Mouse (Mus musculus) neural tube, embryonic 13.5 days (tissue): ENCODE results near the gene Fdps. TPM values are rescaled to one million over a fixed set of nuclear protein-coding genes. Genes with fewer than 3 reads are reported as not detected.

Experiments
- ATAC-seq: fragments of 200-750 bp; cut with Nextera tagmentation; 2 replicates; pipeline ENCODE4 v1.8.0; 2017; ENCODE audit warnings: low read depth, mild to moderate bottlenecking, moderate TSS enrichment, moderate library complexity
- H3K27ac ChIP-seq: fragments of 300-500 bp; sonication (generic); replicated peaks from 2 replicates; pipeline ENCODE4 v1.5.1; 2015; ENCODE audit warnings: moderate library complexity, mild to moderate bottlenecking, inconsistent platforms
- H3K27me3 ChIP-seq: fragments of 300-500 bp; sonication (generic); 2 replicates; pipeline ENCODE4 v1.6.1; 2015; ENCODE audit warnings: mild to moderate bottlenecking, inconsistent platforms
- H3K36me3 ChIP-seq: fragments of 300-500 bp; sonication (generic); 2 replicates; pipeline ENCODE4 v1.6.1; 2015; ENCODE audit warnings: mild to moderate bottlenecking, inconsistent platforms
- H3K4me1 ChIP-seq: fragments of 300-500 bp; sonication (generic); replicated peaks from 2 replicates; pipeline ENCODE4 v1.6.1; 2015; ENCODE audit warnings: inconsistent platforms
- H3K4me2 ChIP-seq: fragments of 300-500 bp; sonication (generic); 2 replicates; pipeline ENCODE4 v1.6.1; 2015; ENCODE audit warnings: inconsistent platforms, mild to moderate bottlenecking, moderate library complexity
- H3K4me3 ChIP-seq: fragments of 300-500 bp; sonication (generic); 2 replicates; pipeline ENCODE4 v1.5.1; 2015; ENCODE audit warnings: mild to moderate bottlenecking, inconsistent platforms
- H3K9ac ChIP-seq: fragments of 300-500 bp; sonication (generic); 2 replicates; pipeline ENCODE4 v1.6.1; 2015; ENCODE audit warnings: moderate library complexity, mild to moderate bottlenecking, inconsistent platforms
- H3K9me3 ChIP-seq: fragments of 300-500 bp; sonication (generic); 2 replicates; pipeline ENCODE4 v1.6.1; 2016; ENCODE audit warnings: inconsistent platforms
- WGBS: fragments of 180-500 bp; shearing (Covaris S2); methylation state at CpG from one replicate; pipeline ENCODE4 v1.1.7; 2015; 5-methylcytosine and 5-hydroxymethylcytosine counted together
- polyA plus RNA-seq: library from polyadenylated mRNA; unstranded; fragments of >200 nt; fragmentation: Nextera tagmentation; extraction: Ambion mirVana; gene quantifications from 2 replicates; pipeline ENCODE4 v1.2.1, GENCODE M21; 2015

Gene Fdps
- polyA plus RNA-seq, 1 experiment from 2014 or later = 357 TPM

DNA sequence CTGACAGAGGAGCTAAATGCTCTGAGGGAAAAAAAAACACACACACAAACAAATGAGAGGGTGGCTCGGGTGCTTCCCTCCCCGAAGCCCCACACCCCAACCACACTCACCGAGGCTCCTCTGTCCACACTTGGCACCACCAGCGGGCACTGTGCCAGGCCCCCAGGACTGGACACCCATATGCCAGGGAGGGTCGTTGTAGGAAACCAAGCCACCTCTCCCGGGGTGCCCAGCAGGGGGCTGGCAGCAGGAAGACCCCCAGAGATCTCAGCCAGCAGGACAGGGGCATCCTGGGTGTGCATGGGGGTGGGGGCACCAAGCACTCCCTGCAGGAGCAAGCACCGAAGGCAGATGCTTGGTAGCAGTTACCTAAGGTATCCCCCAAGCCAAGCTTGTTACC, 948 bp downstream of the Fdps start, which contains the start of gene Gm43738:
TSS of gene Gm43738 (minus strand) at position 289 of the 400 bp plus-strand sequence.
- H3K4me2 ChIP-seq = peak within 1 kb of the TSS; percentile 91
- ATAC-seq = no peak
- H3K27ac ChIP-seq = peak within 1 kb of the TSS; percentile 81
- 42% methylated on average over 7 of the region's 7 CpGs for WGBS
- H3K4me1 ChIP-seq = peaks cover 31% of the 10 kb centered on the region
- no peaks in the 10 kb centered on the region for H3K27me3 ChIP-seq
- H3K4me3 ChIP-seq = peak within 1 kb of the TSS; percentile 69
- H3K36me3 ChIP-seq = peaks cover 45% of the 10 kb centered on the region
- peak within 1 kb of the TSS; percentile 77 for H3K9ac ChIP-seq
- H3K9me3 ChIP-seq = no peaks in the 10 kb centered on the region

DNA sequence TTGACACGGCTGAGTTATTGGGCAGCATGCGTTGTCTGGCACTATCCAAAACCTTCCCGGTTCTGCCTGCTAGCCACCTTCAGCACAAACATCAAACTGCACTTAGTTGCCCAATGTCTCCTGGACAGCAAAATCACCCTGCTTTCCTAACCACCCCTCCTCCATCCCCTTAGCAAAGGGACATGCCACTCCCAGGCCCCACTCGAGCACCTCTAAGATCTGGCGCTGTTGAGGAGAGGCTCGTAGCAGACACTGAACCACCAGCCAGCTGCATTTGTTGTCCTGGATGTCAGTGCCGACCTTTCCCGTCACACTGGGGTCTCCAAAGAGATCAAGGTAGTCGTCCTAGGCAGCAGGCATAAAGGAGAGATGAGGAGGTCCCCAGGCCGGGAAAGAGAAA, 7.7 kb downstream of the Fdps start:
- Histone ChIP-seq H3K4me1 (peaks cover 39% of the 10 kb centered on the region), H3K4me2 (no peak overlapping the region), H3K27ac (no peak overlapping the region), H3K27me3 (peaks cover 6% of the 10 kb centered on the region; the same call in 1 of the 2 replicates), H3K9ac (no peak overlapping the region), H3K36me3 (peaks cover 55% of the 10 kb centered on the region), H3K9me3 (no peaks in the 10 kb centered on the region), H3K4me3 (no peak overlapping the region)
- no peak for ATAC-seq
- WGBS = 83% methylated on average over 10 of the region's 10 CpGs

DNA sequence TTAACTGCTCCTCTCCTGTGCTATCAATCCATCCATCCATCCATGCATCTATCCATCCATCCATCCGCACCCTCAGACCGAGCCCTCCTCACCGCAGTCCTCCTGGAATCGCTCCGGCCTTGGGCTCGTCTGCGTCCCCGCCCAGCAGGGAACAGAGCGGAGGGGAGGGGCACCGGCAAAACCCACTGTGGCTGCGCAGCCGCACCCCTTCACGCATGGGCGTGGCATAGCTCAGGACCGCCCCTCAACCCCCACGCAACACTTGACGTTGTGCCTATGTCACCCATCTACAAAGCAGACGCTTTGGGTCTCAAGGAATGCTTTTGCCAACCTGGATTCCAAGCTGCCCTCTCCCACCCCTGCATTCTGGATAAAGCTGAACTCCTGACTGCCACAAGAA, 8.6 kb downstream of the Fdps start, which contains the start of gene Rusc1:
TSS of gene Rusc1 (minus strand) at position 137 of the 400 bp plus-strand sequence.
- Histone ChIP-seq H3K27me3 (peaks cover 13% of the 10 kb centered on the region; the same call in 1 of the 2 replicates), H3K27ac (peak within 1 kb of the TSS; percentile 86), H3K4me3 (peak within 1 kb of the TSS; percentile 74), H3K36me3 (peaks cover 56% of the 10 kb centered on the region), H3K9me3 (no peaks in the 10 kb centered on the region), H3K9ac (peak within 1 kb of the TSS; percentile 92), H3K4me1 (peaks cover 45% of the 10 kb centered on the region), H3K4me2 (peak within 1 kb of the TSS; percentile 94)
- peak; percentile 86 for ATAC-seq
- under 1% methylated on average over 18 of the region's 18 CpGs for WGBS

DNA sequence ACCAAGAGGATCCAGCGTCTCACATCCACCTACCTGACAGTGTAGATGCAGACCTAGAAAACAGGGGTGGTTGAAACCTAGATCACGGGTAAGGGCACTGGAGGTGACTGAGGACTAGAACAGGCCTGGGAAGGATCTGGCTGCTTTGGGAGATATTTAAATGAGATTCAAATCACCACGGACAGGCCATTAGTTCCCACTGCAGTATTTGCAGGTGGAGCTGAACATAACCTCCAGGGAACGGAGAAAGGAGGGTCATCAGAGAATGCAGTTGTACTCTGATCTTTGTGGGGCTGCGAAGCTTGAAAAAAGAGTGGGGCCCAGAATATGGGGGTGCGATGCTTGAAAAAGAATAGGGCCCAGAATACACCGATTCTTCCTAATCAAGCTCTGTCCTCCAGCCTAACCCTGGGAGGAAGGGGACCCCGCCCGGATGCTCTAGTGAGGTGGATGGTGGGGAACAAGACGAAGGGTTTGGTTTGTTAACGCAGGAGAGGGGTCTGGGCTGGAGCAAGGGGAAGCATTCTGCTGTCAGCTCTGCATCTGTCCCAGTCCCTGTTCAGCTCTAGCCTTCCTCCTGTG, 9.2 kb downstream of the Fdps start:
- Histone ChIP-seq H3K9ac (peak overlapping the region; percentile 92), H3K36me3 (peaks cover 56% of the 10 kb centered on the region), H3K4me3 (peak overlapping the region; percentile 74), H3K27me3 (peaks cover 14% of the 10 kb centered on the region; the same call in 1 of the 2 replicates), H3K27ac (peak overlapping the region; percentile 86), H3K4me2 (peak overlapping the region; percentile 94), H3K9me3 (no peaks in the 10 kb centered on the region), H3K4me1 (peaks cover 49% of the 10 kb centered on the region)
- ATAC-seq = peak; percentile 36
- WGBS = 16% methylated on average over 11 of the region's 11 CpGs

DNA sequence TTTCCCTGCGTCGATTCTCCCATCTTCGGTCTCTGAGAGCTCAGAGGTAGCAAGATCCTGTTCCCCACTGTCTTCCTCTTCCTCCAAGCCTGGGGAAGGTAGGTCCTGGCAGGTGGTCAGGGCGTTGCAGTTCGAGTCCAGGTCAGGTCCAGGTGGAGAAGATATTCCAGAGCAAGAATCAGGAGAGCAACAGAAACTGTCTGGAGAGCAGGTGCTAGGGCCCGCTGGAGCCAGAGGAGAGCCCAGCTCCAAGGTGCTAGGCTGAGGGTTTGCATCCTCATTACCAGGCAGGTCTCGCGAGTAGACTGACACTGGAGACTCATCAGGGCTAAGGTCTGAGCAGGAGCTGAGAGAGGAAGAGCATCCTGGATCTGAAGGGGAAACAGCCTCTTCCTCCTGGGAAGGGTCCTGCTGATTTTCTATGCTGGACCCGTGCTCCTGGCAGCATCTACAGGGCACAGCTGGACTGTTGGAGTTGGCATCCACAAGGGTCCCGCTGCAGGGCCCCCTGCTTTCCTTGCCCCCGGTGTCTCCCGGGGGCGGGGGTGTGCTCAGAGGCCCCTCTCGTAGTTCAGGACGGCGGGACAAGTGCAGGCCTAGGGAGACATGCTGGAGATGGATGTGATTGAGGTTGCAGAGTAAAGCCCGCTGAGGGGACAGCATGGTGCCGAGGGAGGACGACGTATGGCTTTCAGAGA, 9.8 kb downstream of the Fdps start:
- Histone ChIP-seq H3K27ac (peak overlapping the region; percentile 86), H3K4me3 (peak overlapping the region; percentile 74), H3K27me3 (peaks cover 14% of the 10 kb centered on the region; the same call in 1 of the 2 replicates), H3K36me3 (peaks cover 54% of the 10 kb centered on the region), H3K9me3 (no peaks in the 10 kb centered on the region), H3K4me2 (peak overlapping the region; percentile 94), H3K4me1 (peaks cover 51% of the 10 kb centered on the region), H3K9ac (peak overlapping the region; percentile 92)
- ATAC-seq = no peak
- 5% methylated on average over 20 of the region's 20 CpGs for WGBS

DNA sequence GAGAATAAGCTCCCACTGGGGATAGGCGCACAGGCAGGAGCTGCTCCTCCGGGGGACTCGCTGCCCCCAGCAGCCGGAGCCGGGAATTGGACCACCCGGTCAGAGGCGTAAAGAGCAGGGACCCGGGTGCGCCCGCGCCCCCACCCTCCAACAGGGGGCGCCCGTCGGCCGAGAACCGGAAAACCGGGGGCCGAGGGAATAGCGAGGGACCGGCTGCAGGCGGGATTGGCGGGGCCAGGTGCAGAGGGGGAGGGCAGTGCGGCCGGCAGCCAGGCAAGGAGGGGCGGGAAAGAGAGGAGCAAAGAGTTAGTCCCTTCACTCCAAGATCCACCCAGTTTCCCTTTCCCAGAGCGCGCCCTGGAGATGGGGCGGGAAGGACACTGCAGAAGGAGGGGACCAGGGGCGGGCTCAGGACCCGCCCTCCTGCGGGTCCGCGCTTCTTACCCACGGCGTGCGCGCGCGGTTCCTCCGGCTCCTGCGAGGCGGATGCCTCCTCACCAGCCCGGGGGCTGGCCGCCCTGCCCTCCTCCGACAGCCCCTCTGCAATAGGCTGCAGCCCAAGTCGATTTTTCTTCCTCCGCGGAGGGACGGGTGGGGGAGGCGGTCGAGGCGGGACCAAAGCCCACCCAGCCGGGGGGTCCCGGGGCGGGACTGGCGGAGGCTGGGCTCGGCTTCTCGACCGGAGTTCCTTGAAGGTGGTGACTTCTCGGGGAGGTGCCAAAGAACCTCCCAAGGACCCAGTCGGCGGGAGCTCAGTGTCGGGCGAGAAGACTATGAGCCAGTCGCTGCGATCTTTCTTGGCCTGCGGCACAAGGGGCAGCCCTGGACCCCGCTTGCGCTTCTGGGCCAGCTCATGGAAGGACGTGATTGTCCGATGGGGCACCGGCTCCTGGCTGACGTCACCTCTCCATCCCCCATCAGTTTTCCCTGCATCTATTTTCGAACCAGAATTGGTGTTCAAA, 10.8 kb downstream of the Fdps start:
- H3K9me3 ChIP-seq = no peaks in the 10 kb centered on the region
- H3K4me3 ChIP-seq = peak overlapping the region; percentile 74
- H3K4me2 ChIP-seq = peak overlapping the region; percentile 94
- H3K9ac ChIP-seq = peak overlapping the region; percentile 92
- peak; percentile 44 for ATAC-seq
- peaks cover 53% of the 10 kb centered on the region for H3K36me3 ChIP-seq
- peaks cover 51% of the 10 kb centered on the region for H3K4me1 ChIP-seq
- H3K27ac ChIP-seq = peak overlapping the region; percentile 86
- peaks cover 14% of the 10 kb centered on the region; the same call in 1 of the 2 replicates for H3K27me3 ChIP-seq
- WGBS = under 1% methylated on average over 69 of the region's 74 CpGs

DNA sequence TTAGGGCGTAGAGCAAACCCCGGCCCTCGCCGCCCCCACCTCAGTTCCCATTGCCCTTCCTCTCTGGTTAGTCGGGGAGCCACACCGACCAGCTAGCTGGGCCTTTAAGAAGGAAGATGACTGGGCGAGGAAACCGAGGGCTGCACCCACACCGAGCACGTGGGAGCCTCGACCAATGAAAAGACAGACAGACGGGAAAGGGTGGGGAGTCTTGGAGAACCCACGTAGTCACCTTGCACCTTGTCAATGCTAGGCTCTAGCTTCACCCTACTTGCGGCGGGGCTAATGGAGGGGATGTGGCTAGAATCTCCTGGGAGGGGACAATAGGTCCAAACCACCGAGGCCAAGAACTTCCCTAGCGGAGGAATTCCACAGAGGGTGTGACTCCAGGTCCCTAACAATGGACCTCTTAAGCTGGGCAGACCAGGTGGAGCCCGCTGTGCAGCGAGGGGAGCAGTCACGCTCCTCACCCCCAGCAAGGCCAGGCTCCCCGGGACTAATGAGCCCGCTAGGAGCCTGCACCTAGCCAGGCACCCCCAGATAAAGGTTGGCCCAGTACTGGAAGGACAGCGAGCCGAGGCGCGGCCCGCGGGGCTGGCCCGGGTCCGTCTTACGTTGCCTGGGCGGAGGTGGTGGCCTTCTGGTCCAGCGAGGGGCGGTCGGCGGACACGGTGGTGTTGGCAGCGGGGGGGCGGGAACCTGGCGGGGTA, 11.7 kb downstream of the Fdps start:
- H3K4me1 ChIP-seq = peaks cover 51% of the 10 kb centered on the region

DNA sequence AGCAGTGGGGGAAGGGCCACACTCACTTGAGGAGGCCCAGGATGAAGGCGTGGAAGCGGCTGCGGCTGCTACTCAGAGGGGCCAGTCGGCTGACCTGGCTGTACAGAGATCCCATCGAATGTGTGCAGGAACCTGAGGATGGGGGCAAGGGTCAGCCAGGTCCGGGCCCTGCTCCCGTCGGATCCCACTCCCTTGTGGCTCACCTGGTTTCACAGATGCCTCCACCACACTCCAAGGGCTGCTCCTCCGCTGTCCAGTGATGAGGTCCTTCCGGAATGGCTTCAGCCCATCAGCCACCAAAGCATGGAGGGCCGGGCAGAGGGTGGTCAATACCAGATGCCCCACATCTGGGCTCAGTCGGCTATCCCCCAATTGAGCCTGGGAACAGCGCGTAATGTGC, 12.8 kb downstream of the Fdps start:
- Histone ChIP-seq H3K27ac (no peak overlapping the region), H3K4me3 (peak overlapping the region; percentile 74), H3K27me3 (peaks cover 14% of the 10 kb centered on the region; the same call in 1 of the 2 replicates), H3K4me1 (peaks cover 51% of the 10 kb centered on the region), H3K9ac (peak overlapping the region; percentile 92; the same call in 1 of the 2 replicates), H3K4me2 (peak overlapping the region; percentile 94), H3K36me3 (peaks cover 49% of the 10 kb centered on the region), H3K9me3 (no peaks in the 10 kb centered on the region)
- 64% methylated on average over 14 of the region's 14 CpGs for WGBS
- no peak for ATAC-seq

More for the DNA sequence above, 11.7 kb downstream of the Fdps start:
- no peaks in the 10 kb centered on the region for H3K9me3 ChIP-seq
- WGBS = under 1% methylated on average over 40 of the region's 40 CpGs
- H3K36me3 ChIP-seq = peaks cover 49% of the 10 kb centered on the region
- H3K27me3 ChIP-seq = peaks cover 14% of the 10 kb centered on the region; the same call in 1 of the 2 replicates
- H3K27ac ChIP-seq = peak overlapping the region; percentile 86
- peak overlapping the region; percentile 92 for H3K9ac ChIP-seq
- H3K4me3 ChIP-seq = peak overlapping the region; percentile 74
- H3K4me2 ChIP-seq = peak overlapping the region; percentile 94
- peak; percentile 55; the same call in 1 of the 2 replicates for ATAC-seq

DNA sequence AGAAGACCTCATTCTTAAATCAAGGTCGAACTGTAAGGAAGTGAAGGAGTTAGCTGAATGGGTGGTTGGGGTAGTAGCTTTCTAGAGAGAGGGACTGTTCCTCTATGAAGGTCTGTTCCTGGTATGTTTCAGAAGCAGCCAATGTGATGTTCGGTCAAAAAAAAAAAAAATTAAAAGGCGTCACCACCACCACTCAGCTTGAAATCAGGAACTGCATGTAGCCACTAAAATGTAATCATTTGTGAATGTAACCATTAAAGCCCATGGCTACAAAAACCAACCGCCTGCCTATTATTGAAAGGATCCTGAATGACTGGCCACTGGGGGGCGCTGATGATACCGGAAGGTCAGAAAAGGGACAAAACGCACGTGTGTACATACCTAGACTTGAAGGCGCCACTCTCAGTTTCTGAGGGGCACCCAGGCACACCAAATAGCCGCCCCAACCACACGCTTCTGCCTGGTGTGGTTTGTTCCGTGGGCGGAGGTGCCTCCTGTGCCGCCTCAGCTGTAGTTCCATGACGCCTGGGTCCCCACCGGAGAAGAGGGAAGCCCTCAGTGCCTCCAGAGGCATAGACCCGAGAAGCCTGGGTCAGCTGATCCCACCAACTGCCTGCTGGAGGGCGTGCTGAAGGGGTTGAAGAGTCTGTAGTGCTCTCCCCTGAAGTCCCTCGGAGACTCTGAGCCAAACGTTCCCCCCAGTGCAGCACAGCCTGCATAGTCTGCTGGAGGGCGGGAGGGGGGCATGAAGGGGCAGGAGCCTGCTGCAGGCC, 14.2 kb downstream of the Fdps start:
- Histone ChIP-seq H3K9ac (no peak overlapping the region), H3K27ac (no peak overlapping the region), H3K9me3 (no peaks in the 10 kb centered on the region), H3K4me1 (peaks cover 40% of the 10 kb centered on the region), H3K4me2 (no peak overlapping the region), H3K36me3 (peaks cover 50% of the 10 kb centered on the region), H3K4me3 (no peak overlapping the region), H3K27me3 (peaks cover 14% of the 10 kb centered on the region; the same call in 1 of the 2 replicates)
- 38% methylated on average over 21 of the region's 21 CpGs for WGBS
- ATAC-seq = no peak

DNA sequence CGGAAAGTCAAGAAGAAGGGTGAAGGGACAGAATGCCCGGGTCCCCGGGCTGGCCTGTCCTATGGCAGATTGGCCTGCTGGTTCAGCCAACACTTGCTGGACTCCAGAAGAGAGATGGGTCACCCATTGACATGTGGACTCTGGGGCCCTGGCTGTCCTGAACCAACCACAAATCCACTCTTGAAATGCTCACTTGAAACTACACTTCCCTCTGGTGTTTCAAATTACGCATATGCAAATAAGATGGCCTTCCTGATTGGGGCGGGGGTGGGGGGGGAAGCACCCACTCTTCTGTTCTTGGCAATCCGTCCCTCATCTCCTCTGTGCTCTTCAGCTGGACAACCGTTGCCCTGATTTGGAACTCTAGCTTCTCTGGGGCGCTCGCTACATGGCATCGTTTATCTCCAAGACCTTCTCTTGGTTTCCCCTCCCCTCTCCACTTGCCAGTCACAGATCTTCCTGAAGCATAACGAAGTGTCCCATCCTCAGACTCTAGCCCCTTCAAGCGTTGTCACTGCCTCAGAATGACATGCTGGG, 17.0 kb downstream of the Fdps start:
- peaks cover 19% of the 10 kb centered on the region for H3K4me1 ChIP-seq
- no peak overlapping the region for H3K27ac ChIP-seq
- 85% methylated on average over 12 of the region's 12 CpGs for WGBS
- no peak overlapping the region for H3K4me2 ChIP-seq
- H3K4me3 ChIP-seq = no peak overlapping the region
- ATAC-seq = no peak
- H3K27me3 ChIP-seq = peaks cover 14% of the 10 kb centered on the region; the same call in 1 of the 2 replicates
- H3K36me3 ChIP-seq = peaks cover 63% of the 10 kb centered on the region
- H3K9ac ChIP-seq = no peak overlapping the region
- H3K9me3 ChIP-seq = no peaks in the 10 kb centered on the region
